Mouse (Mus musculus): Measurements from ENCODE around the gene Rbp1. TPM values are rescaled to one million over a fixed set of nuclear protein-coding genes. Genes with fewer than 3 reads are reported as not detected.

Rbp1 gene
- polyA plus RNA-seq, 1 experiment from 2014 or later: 66.7 TPM

DNA sequence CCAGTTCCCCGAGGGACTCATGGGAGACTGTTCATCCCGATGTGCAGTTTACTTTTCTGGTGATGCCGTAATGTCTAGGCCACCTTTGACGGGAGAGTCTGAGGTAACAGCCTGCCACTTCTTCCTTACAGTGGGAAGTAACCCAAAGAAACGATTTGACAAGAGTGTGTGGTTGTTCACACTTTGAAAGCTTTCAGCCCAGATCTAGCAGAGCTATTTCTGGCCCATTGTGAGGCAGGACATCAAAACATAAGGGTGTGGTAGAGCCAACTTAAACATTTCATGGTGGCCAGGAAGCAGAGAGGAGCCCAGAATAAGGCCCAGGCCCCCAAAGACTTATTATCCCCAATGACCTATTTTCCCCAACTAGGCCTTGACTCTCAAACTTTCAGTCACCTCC is 21.1 kb upstream of the Rbp1 start:
- Histone ChIP-seq H3K27ac (no peak overlapping the region), H3K4me1 (replicated peaks) (no peaks in the 10 kb centered on the region), H3K9me3 (no peaks in the 10 kb centered on the region), H3K4me3 (no peak overlapping the region), H3K27me3 (no peaks in the 10 kb centered on the region), H3K9ac (no peak overlapping the region), H3K4me2 (no peak overlapping the region), H3K36me3 (no peaks in the 10 kb centered on the region)
- 88% methylated on average over 5 of the region's 5 CpGs for WGBS
- no peak for ATAC-seq (ENCODE audit: low FRiP score)

DNA sequence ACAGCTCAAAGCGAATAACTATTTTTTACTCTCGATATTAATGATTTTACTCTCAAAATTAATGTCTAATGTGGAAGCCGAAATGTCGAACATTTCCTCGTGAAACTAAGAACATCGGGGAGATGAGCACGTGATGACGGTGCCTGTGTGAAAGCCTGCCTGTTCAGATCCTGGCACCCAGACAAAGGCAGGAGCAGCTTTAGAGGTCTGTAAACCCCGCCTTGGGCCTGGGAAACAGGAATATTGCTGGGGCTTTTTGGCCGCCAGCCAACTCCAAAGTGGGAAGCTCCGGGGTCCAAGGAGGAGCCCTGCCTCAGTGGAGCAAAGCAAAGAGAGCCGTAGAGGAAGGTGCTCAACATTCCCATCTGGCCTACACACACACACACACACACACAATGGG is 15.0 kb upstream of the Rbp1 start:
- Histone ChIP-seq H3K27ac (no peak overlapping the region), H3K36me3 (no peaks in the 10 kb centered on the region), H3K9ac (no peak overlapping the region), H3K27me3 (0 out of 2 replicates have a peak, but pooled peaks cover 2% of the 10 kb centered on the region), H3K9me3 (no peaks in the 10 kb centered on the region), H3K4me1 (replicated peaks) (peaks cover 4% of the 10 kb centered on the region; the same call in 1 of the 2 replicates), H3K4me3 (no peak overlapping the region), H3K4me2 (no peak overlapping the region)
- 71% methylated on average over 12 of the region's 12 CpGs for WGBS
- no peak for ATAC-seq (ENCODE audit: low FRiP score)

- no peak overlapping the region for H3K9ac ChIP-seq
- H3K9me3 ChIP-seq: no peaks in the 10 kb centered on the region
- H3K4me3 ChIP-seq: no peak overlapping the region
- ATAC-seq (ENCODE audit: low FRiP score): no peak
- 0 out of 2 replicates have a peak, but pooled peaks cover 2% of the 10 kb centered on the region for H3K27me3 ChIP-seq
- no peak overlapping the region for H3K27ac ChIP-seq
- no peak overlapping the region for H3K4me2 ChIP-seq
- H3K4me1 ChIP-seq (replicated peaks): peaks cover 4% of the 10 kb centered on the region; the same call in 1 of the 2 replicates
- 22% methylated on average over 3 of the region's 3 CpGs for WGBS
- H3K36me3 ChIP-seq: no peaks in the 10 kb centered on the region
Observed at GRCm38 (mm10) chr9:98409137-98409536, 13.6 kb upstream of the Rbp1 start.

- WGBS: 86% methylated on average over 4 of the region's 4 CpGs
- Histone ChIP-seq H3K4me2 (no peak overlapping the region), H3K9me3 (no peaks in the 10 kb centered on the region), H3K36me3 (no peaks in the 10 kb centered on the region), H3K4me3 (no peak overlapping the region), H3K27ac (no peak overlapping the region), H3K4me1 (replicated peaks) (no peaks in the 10 kb centered on the region), H3K27me3 (peaks cover 10% of the 10 kb centered on the region; the same call in 1 of the 2 replicates), H3K9ac (no peak overlapping the region)
- ATAC-seq (ENCODE audit: low FRiP score): no peak
Observed at GRCm38 (mm10) chr9:98415427-98415826, 7.3 kb upstream of the Rbp1 start.

- no peak overlapping the region for H3K9ac ChIP-seq
- 46% methylated on average over 7 of the region's 7 CpGs for WGBS
- H3K36me3 ChIP-seq: no peaks in the 10 kb centered on the region
- H3K27ac ChIP-seq: no peak overlapping the region
- H3K4me1 ChIP-seq (replicated peaks): no peaks in the 10 kb centered on the region
- ATAC-seq (ENCODE audit: low FRiP score): no peak
- H3K4me3 ChIP-seq: no peak overlapping the region
- H3K27me3 ChIP-seq: peaks cover 25% of the 10 kb centered on the region
- no peaks in the 10 kb centered on the region for H3K9me3 ChIP-seq
- H3K4me2 ChIP-seq: no peak overlapping the region
Observed at GRCm38 (mm10) chr9:98417919-98418318, 4.8 kb upstream of the Rbp1 start.

DNA sequence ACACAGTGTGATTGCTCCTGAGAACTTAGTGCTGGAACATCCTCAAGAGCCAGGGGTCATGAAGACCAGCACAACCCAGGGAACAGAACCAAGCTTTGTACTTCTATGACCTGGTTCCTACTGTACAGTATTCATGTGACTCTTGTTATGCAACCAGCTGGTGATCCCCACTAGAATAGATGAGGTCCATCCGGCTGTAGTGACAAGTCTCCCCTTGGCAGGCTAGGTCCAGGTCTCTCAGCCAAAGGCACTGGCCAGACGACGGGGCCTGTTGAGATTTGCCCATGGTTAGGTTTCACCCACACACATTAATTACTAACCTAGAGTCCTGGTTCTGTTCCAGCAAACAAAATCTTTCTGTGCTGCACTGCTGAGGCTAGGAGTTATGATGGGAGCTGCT is 4.4 kb upstream of the Rbp1 start:
- Histone ChIP-seq H3K27me3 (peaks cover 29% of the 10 kb centered on the region), H3K36me3 (no peaks in the 10 kb centered on the region), H3K9ac (no peak overlapping the region), H3K4me3 (no peak overlapping the region), H3K9me3 (no peaks in the 10 kb centered on the region), H3K4me2 (no peak overlapping the region), H3K27ac (no peak overlapping the region), H3K4me1 (replicated peaks) (no peaks in the 10 kb centered on the region)
- ATAC-seq (ENCODE audit: low FRiP score): no peak
- WGBS: 95% methylated on average over 3 of the region's 3 CpGs

DNA sequence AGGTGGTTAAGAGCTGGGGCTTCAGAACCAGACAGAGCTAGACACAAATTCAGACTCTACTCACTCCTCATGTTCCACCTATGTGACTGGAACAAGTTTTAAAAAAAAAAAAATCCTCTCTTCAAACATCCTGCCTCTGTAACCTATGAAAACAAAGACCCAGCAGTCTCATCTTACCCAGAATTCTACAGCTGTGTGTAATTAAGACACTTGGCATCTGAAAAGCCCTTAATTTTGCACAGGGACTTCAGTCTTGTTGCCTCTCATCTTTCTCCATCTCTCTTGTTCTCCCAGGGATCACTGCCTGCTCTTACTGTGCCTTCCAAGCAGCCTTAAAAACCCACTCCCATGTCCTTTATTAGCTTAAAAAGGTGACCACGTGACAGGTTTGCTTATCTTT is 2.1 kb upstream of the Rbp1 start:
- no peak overlapping the region for H3K27ac ChIP-seq
- peaks cover 39% of the 10 kb centered on the region for H3K27me3 ChIP-seq
- no peak overlapping the region for H3K4me3 ChIP-seq
- H3K36me3 ChIP-seq: no peaks in the 10 kb centered on the region
- 85% methylated on average over 1 of the region's 1 CpGs for WGBS
- no peak overlapping the region for H3K9ac ChIP-seq
- no peak for ATAC-seq (ENCODE audit: low FRiP score)
- H3K9me3 ChIP-seq: no peaks in the 10 kb centered on the region
- H3K4me1 ChIP-seq (replicated peaks): peaks cover 23% of the 10 kb centered on the region
- no peak overlapping the region for H3K4me2 ChIP-seq

- Histone ChIP-seq H3K9me3 (no peaks in the 10 kb centered on the region), H3K4me2 (no peak overlapping the region), H3K4me1 (replicated peaks) (peaks cover 33% of the 10 kb centered on the region), H3K36me3 (no peaks in the 10 kb centered on the region), H3K4me3 (no peak overlapping the region), H3K27me3 (peaks cover 44% of the 10 kb centered on the region), H3K9ac (no peak overlapping the region), H3K27ac (no peak overlapping the region)
- WGBS: 59% methylated on average over 3 of the region's 3 CpGs
- ATAC-seq (ENCODE audit: low FRiP score): no peak
Observed at GRCm38 (mm10) chr9:98421903-98422302, 858 bp upstream of the Rbp1 start.

DNA sequence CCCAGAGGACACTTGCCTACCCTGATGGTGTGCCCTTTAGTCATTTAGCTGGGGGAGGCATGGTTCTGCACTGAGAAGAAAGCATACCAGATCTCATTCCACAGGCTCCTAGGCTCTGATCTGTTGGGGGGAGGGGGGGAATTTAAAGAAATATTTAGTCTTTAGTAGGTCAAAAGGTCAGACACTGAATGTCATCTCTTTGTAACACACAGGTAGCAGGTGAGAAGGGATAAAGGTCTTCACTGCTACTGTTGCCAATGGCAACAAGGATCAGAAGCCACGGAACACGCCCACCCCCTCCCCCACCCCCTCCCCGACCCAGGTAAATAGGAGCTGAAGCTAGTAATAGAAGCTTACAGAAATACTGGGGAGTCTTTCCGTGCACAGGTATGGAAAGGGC is 930 bp downstream of the Rbp1 start:
- no peak overlapping the region for H3K9ac ChIP-seq
- H3K4me1 ChIP-seq (replicated peaks): peaks cover 48% of the 10 kb centered on the region
- no peaks in the 10 kb centered on the region for H3K9me3 ChIP-seq
- H3K36me3 ChIP-seq: no peaks in the 10 kb centered on the region
- H3K27ac ChIP-seq: no peak overlapping the region
- H3K4me3 ChIP-seq: no peak overlapping the region; the same call in 1 of the 2 replicates
- peaks cover 53% of the 10 kb centered on the region for H3K27me3 ChIP-seq
- WGBS: 9% methylated on average over 4 of the region's 4 CpGs
- H3K4me2 ChIP-seq: peak overlapping the region; percentile 82
- no peak for ATAC-seq (ENCODE audit: low FRiP score)

- WGBS: 3% methylated on average over 8 of the region's 8 CpGs
- H3K4me1 ChIP-seq (replicated peaks): peaks cover 54% of the 10 kb centered on the region
- peak overlapping the region; percentile 82 for H3K4me2 ChIP-seq
- H3K9me3 ChIP-seq: no peaks in the 10 kb centered on the region
- H3K27me3 ChIP-seq: peaks cover 54% of the 10 kb centered on the region
- H3K4me3 ChIP-seq: peak overlapping the region; percentile 52
- no peaks in the 10 kb centered on the region for H3K36me3 ChIP-seq
- peak overlapping the region; percentile 55; the same call in 1 of the 2 replicates for H3K27ac ChIP-seq
- ATAC-seq (ENCODE audit: low FRiP score): no peak
- H3K9ac ChIP-seq: peak overlapping the region; percentile 80
Observed at GRCm38 (mm10) chr9:98424291-98424690, 1.5 kb downstream of the Rbp1 start.

DNA sequence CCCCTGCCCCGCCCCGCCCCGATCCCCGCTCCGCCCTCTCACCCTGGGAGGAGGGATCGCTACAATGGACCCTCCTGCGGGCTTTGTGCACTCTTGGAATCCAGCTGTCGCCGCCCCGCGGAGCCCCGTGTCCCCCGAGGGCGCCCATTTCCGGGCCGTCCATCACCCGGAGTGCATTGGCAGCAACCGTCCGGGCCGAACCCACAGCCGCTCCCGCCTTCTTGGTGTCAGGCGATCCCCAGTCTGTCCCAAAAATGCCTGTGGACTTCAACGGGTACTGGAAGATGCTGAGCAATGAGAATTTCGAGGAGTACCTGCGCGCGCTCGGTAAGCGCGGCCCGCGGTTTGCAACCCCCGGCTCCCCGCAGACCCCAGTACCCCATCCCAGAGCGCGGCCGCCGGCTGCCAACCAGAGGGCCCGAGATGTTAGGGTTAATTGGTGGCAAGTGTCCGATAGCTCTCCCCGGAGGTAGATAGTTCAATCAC is 2.0 kb downstream of the Rbp1 start:
- Histone ChIP-seq H3K4me2 (peak overlapping the region; percentile 82), H3K36me3 (no peaks in the 10 kb centered on the region), H3K27me3 (peaks cover 53% of the 10 kb centered on the region), H3K9ac (peak overlapping the region; percentile 80), H3K27ac (peak overlapping the region; percentile 55), H3K9me3 (no peaks in the 10 kb centered on the region), H3K4me1 (replicated peaks) (peaks cover 59% of the 10 kb centered on the region), H3K4me3 (peak overlapping the region; percentile 52)
- under 1% methylated on average over 42 of the region's 42 CpGs for WGBS
- peak; percentile 65 for ATAC-seq (ENCODE audit: low FRiP score)

DNA sequence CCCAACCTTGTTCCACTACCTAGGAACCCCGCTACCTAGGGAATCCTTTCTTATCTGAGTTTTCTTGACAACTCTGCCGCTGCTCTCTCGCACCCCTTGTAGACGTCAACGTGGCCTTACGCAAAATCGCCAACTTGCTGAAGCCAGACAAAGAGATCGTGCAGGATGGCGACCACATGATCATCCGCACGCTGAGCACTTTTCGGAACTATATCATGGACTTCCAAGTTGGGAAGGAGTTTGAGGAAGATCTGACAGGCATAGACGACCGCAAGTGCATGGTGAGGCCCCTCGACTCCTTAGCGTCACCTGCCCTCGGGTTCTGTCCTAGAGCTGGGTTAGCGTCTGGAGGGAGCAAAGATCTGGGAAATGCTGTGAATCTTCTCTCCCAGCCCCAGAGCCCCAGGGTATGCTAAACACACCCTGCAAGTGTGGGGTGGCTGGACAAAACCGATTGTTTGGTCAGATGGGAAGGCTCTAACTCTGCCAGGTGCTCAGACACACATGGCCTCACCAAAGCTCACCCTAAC is 2.7 kb downstream of the Rbp1 start:
- Histone ChIP-seq H3K4me2 (peak overlapping the region; percentile 82), H3K27ac (0 out of 2 replicates have a peak overlapping the region, but pooled peaks have one; percentile 55), H3K36me3 (no peaks in the 10 kb centered on the region), H3K4me3 (peak overlapping the region; percentile 52), H3K27me3 (peaks cover 53% of the 10 kb centered on the region), H3K9ac (peak overlapping the region; percentile 39), H3K9me3 (no peaks in the 10 kb centered on the region), H3K4me1 (replicated peaks) (peaks cover 62% of the 10 kb centered on the region)
- 7% methylated on average over 19 of the region's 19 CpGs for WGBS
- no peak for ATAC-seq (ENCODE audit: low FRiP score)

DNA sequence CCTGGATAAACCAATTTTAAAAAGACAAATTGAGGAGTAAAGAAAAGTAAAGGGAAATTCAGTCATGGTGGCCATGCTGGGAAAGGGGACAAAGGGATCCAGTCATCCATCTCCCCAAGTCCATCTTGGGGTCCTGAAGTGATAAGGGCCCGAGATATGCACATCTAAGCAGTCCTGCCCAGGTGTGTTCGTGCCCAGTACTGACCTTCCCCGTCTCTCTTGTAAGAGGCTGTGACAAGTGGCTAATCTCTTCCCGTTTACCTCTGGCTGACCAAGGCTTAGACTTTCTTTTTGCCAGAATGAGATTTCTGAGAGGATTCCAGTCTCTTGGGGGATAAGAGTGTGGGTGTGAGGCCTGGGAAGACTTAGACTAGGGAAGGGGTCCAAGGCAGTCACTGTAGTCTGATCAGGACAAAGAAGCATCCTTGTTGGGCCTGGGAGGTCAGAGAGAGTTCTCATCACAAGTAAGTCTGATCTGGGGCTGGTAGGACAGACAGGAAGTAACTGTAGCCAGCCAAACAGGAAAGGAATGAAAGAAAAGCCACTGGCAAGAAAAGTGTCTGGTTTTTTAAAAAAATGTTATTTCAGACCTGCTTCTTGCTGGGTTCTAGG is 5.3 kb downstream of the Rbp1 start:
- peaks cover 71% of the 10 kb centered on the region for H3K4me1 ChIP-seq (replicated peaks)
- no peaks in the 10 kb centered on the region for H3K9me3 ChIP-seq
- peak overlapping the region; percentile 82 for H3K4me2 ChIP-seq
- no peaks in the 10 kb centered on the region for H3K36me3 ChIP-seq
- no peak overlapping the region for H3K27ac ChIP-seq
- ATAC-seq (ENCODE audit: low FRiP score): no peak
- no peak overlapping the region for H3K9ac ChIP-seq
- H3K4me3 ChIP-seq: no peak overlapping the region
- 78% methylated on average over 4 of the region's 4 CpGs for WGBS
- H3K27me3 ChIP-seq: peaks cover 48% of the 10 kb centered on the region
